7 mouse cellular contexts compared by ENCODE assay signal in genomic region chr11:118634647-118635046, GRCm38 (mm10).
DNase-seq lines count a peak whose midpoint lies in the region; ATAC-seq and TF ChIP-seq lines count a peak whose summit lies in the region.

No protein-coding gene starts in this region.

- WGBS in hindbrain, embryonic 10.5 days: 47% methylated on average over 8 of the region's 8 CpGs
- WGBS in hindbrain, embryonic 13.5 days: 49% methylated on average over 8 of the region's 8 CpGs
- 56% methylated on average over 8 of the region's 8 CpGs for WGBS in thymus, adult 2 months
- 55% methylated on average over 8 of the region's 8 CpGs for WGBS in embryonic facial prominence, embryonic 10.5 days

- peak; percentile 72; the same call in 1 of the 2 replicates for TF ChIP-seq CTCF in thymus, adult 2 months (IDR thresholded peaks at IDR 0.05; ENCODE audit: borderline replicate concordance, control insufficient read depth, extremely low read depth, insufficient read depth, low read length, poor library complexity)

- no peaks in the 10 kb centered on the region; the same call in 1 of the 2 replicates for H3K27me3 ChIP-seq in hindbrain, embryonic 10.5 days (ENCODE audit: insufficient read depth, poor library complexity, severe bottlenecking)
- H3K27me3 ChIP-seq in hindbrain, embryonic 13.5 days: no peaks in the 10 kb centered on the region
- H3K27me3 ChIP-seq in thymus, adult 2 months (ENCODE audit: control insufficient read depth, insufficient read depth, low read length): no peaks in the 10 kb centered on the region
- H3K27me3 ChIP-seq in embryonic facial prominence, embryonic 10.5 days (replicated peaks; ENCODE audit: low read depth, poor library complexity, severe bottlenecking): no peaks in the 10 kb centered on the region

- no peak overlapping the region for H3K4me2 ChIP-seq in hindbrain, embryonic 13.5 days

- H3K36me3 ChIP-seq in hindbrain, embryonic 10.5 days: no peaks in the 10 kb centered on the region
- no peaks in the 10 kb centered on the region for H3K36me3 ChIP-seq in hindbrain, embryonic 13.5 days
- no peaks in the 10 kb centered on the region for H3K36me3 ChIP-seq in thymus, adult 2 months (ENCODE audit: control insufficient read depth, insufficient read depth, low read length)
- H3K36me3 ChIP-seq in embryonic facial prominence, embryonic 10.5 days (replicated peaks): no peaks in the 10 kb centered on the region

- no peak overlapping the region for H3K27ac ChIP-seq in hindbrain, embryonic 10.5 days
- H3K27ac ChIP-seq in hindbrain, embryonic 13.5 days: no peak overlapping the region
- no peak overlapping the region for H3K27ac ChIP-seq in thymus, adult 2 months (ENCODE audit: control insufficient read depth, insufficient read depth, low read length)
- H3K27ac ChIP-seq in embryonic facial prominence, embryonic 10.5 days (replicated peaks): no peak overlapping the region

- H3K9me3 ChIP-seq in hindbrain, embryonic 10.5 days: no peaks in the 10 kb centered on the region
- no peaks in the 10 kb centered on the region for H3K9me3 ChIP-seq in hindbrain, embryonic 13.5 days
- no peaks in the 10 kb centered on the region for H3K9me3 ChIP-seq in embryonic facial prominence, embryonic 10.5 days

- no peak overlapping the region for H3K4me3 ChIP-seq in hindbrain, embryonic 10.5 days
- no peak overlapping the region for H3K4me3 ChIP-seq in hindbrain, embryonic 13.5 days
- no peak overlapping the region for H3K4me3 ChIP-seq in thymus, adult 2 months (ENCODE audit: control insufficient read depth, insufficient read depth, low read length)
- H3K4me3 ChIP-seq in embryonic facial prominence, embryonic 10.5 days: no peak overlapping the region

- H3K9ac ChIP-seq in hindbrain, embryonic 13.5 days: no peak overlapping the region

- ATAC-seq in hindbrain, embryonic 13.5 days (ENCODE audit: low FRiP score): no peak
- no peak for ATAC-seq in inflammation-experienced regulatory T-cells, adult 6 months

- DNase-seq in hindbrain, embryonic 10.5 days (ENCODE audit: low spot score): peak; percentile 52
- peak; percentile 15 for DNase-seq in thymus, adult 2 months
- no peak for DNase-seq in thymus, adult 18-20 months
- peak; percentile 47 for DNase-seq in embryonic facial prominence, embryonic 10.5 days (ENCODE audit: low spot score)
- no peak for DNase-seq in right cerebral cortex, adult 2 months (ENCODE audit: low spot score in 2 of 2)

- no peak for TF ChIP-seq POLR2A in thymus, adult 2 months (IDR thresholded peaks at IDR 0.05; ENCODE audit: control insufficient read depth, extremely low read depth, insufficient read depth, low read length, poor library complexity)

- H3K4me1 ChIP-seq in hindbrain, embryonic 10.5 days (replicated peaks): 0 out of 2 replicates have a peak, but pooled peaks cover 4% of the 10 kb centered on the region
- no peaks in the 10 kb centered on the region for H3K4me1 ChIP-seq in hindbrain, embryonic 13.5 days (replicated peaks)
- no peaks in the 10 kb centered on the region for H3K4me1 ChIP-seq in thymus, adult 2 months (replicated peaks; ENCODE audit: control insufficient read depth, insufficient read depth, low read length)
- no peaks in the 10 kb centered on the region for H3K4me1 ChIP-seq in embryonic facial prominence, embryonic 10.5 days

Comparison
In these comparisons a context has a peak if more than half of its experiments do, and no peak if none do; other contexts are left out.
1. DNase-seq: peak in hindbrain, embryonic 10.5 days (single experiment), thymus, adult 2 months (single experiment) and embryonic facial prominence, embryonic 10.5 days (single experiment); none in thymus, adult 18-20 months (0 of 2) and right cerebral cortex, adult 2 months (0 of 2).